In genomic region chr11:120573585-120574277, GRCm38 (mm10) we compare ENCODE assay signal across 8 mouse cellular contexts. TPM values are rescaled to one million over a fixed set of nuclear protein-coding genes. Genes with fewer than 3 reads are reported as not detected.
DNase-seq lines count a peak whose midpoint lies in the region; ATAC-seq and TF ChIP-seq lines count a peak whose summit lies in the region.

No protein-coding gene starts in this region.

- H3K4me1 ChIP-seq in cerebellum, adult 2 months (ENCODE audit: control insufficient read depth, insufficient read depth, low read length) = no peaks in the 10 kb centered on the region
- H3K4me1 ChIP-seq in CH12.LX (ENCODE audit: control insufficient read depth in 1 of 2, insufficient read depth in 2 of 2) = peaks cover 8 to 58% of the 10 kb centered on the region in 2 experiments
- H3K4me1 ChIP-seq in heart, embryonic 15.5 days (replicated peaks) = peaks cover 22% of the 10 kb centered on the region
- H3K4me1 ChIP-seq in liver, adult 2 months (ENCODE audit: control insufficient read depth, insufficient read depth, low read length) = peaks cover 27% of the 10 kb centered on the region

- dilution Hi-C loops in CH12.LX (cut with MboI; ENCODE audit: extremely low pct_ligation_motif_present, extremely low pct_unique_long_range_greater_than_20kb, low sequenced_read_pairs) = no loop called here

- H3K79me2 ChIP-seq in CH12.LX (replicated peaks; ENCODE audit: control insufficient read depth, extremely low read depth, insufficient read depth, poor library complexity, severe bottlenecking) = peaks cover 34% of the 10 kb centered on the region
- peaks cover 21% of the 10 kb centered on the region for H3K79me2 ChIP-seq in liver, adult 2 months (ENCODE audit: control insufficient read depth, insufficient read depth, low read length)

- no peak for TF ChIP-seq CTCF in cerebellum, adult 2 months (IDR thresholded peaks at IDR 0.05; ENCODE audit: borderline replicate concordance, insufficient read depth, low read depth, low read length)
- TF ChIP-seq CTCF in CH12.LX (conservative IDR thresholded peaks at IDR 0.05 in 1 of 2, IDR thresholded peaks at IDR 0.05 in 1 of 2; ENCODE audit: low read depth in 2 of 2, low read length in 2 of 2) = no peak
- no peak for TF ChIP-seq CTCF in liver, adult 2 months (IDR thresholded peaks at IDR 0.05; ENCODE audit: low read depth, low read length)

- 0% methylated on average over 23 of the region's 23 CpGs for WGBS in cerebellum, adult 2 months
- 0% methylated on average over 23 of the region's 23 CpGs for WGBS in heart, embryonic 15.5 days
- under 1% methylated on average over 23 of the region's 23 CpGs for WGBS in liver, adult 2 months

- H3K27ac ChIP-seq in cerebellum, adult 2 months (ENCODE audit: insufficient read depth, low read length) = peak overlapping the region; percentile 78
- H3K27ac ChIP-seq in CH12.LX (ENCODE audit: insufficient read depth, low read depth) = peak overlapping the region; percentile 92
- peak overlapping the region; percentile 96 for H3K27ac ChIP-seq in heart, embryonic 15.5 days
- H3K27ac ChIP-seq in liver, adult 2 months (replicated peaks; ENCODE audit: insufficient read depth, low read depth, low read length) = peak overlapping the region; percentile 92

- in situ Hi-C loops in CH12.LX (cut with MboI; ENCODE audit: low pct_ligation_motif_present, low pct_unique_long_range_greater_than_20kb, low sequenced_read_pairs) = no loop called here

- peak; percentile 51 for TF ChIP-seq EP300 in CH12.LX (IDR thresholded peaks at IDR 0.05; ENCODE audit: low read length)

- peaks cover 36 to 48% of the 10 kb centered on the region in 2 experiments for H3K36me3 ChIP-seq in CH12.LX (replicated peaks in 1 of 2; ENCODE audit: control insufficient read depth in 1 of 2, insufficient read depth in 1 of 2, low read length in 1 of 2)
- H3K36me3 ChIP-seq in heart, embryonic 15.5 days = peaks cover 39% of the 10 kb centered on the region
- peaks cover 19% of the 10 kb centered on the region for H3K36me3 ChIP-seq in liver, adult 2 months (ENCODE audit: control insufficient read depth, insufficient read depth, low read length)
- peaks cover 14% of the 10 kb centered on the region for H3K36me3 ChIP-seq in splenic B cell, adult 2 months (ENCODE audit: control insufficient read depth, insufficient read depth, low read length, poor library complexity, severe bottlenecking)

- no peak for TF ChIP-seq POLR2A in cerebellum, adult 2 months (IDR thresholded peaks at IDR 0.05; ENCODE audit: borderline replicate concordance, insufficient read depth, low read length)
- no peak; the same call in 1 of the 2 replicates for TF ChIP-seq POLR2A in CH12.LX (IDR thresholded peaks at IDR 0.05; ENCODE audit: low read depth, low read length)
- TF ChIP-seq POLR2A in liver, adult 2 months (IDR thresholded peaks at IDR 0.05; ENCODE audit: extremely low read depth, insufficient read depth, low read length) = no peak

- H3K4me3 ChIP-seq in cerebellum, adult 2 months (replicated peaks; ENCODE audit: insufficient read depth, low read depth, low read length) = peak overlapping the region; percentile 86
- peak overlapping the region; percentile 81 to 93 (median 93) for H3K4me3 ChIP-seq in CH12.LX (replicated peaks in 1 of 3; ENCODE audit: low read depth in 2 of 3, low read length in 2 of 3, poor library complexity in 1 of 3)
- H3K4me3 ChIP-seq in heart, embryonic 15.5 days = peak overlapping the region; percentile 93
- H3K4me3 ChIP-seq in liver, adult 2 months (ENCODE audit: insufficient read depth, low read depth, low read length) = peak overlapping the region; percentile 78

- DNase-seq in cerebellum, adult 2 months = no peak
- no peak for DNase-seq in cerebellum, postnatal 36 days
- DNase-seq in CH12.LX (ENCODE audit: extremely low read depth) = peak; percentile 74
- no peak for DNase-seq in liver, adult 2 months (ENCODE audit: extremely low read depth, low read depth, low spot score)
- peak; percentile 89 for DNase-seq in splenic B cell, adult 2 months (ENCODE audit: low read depth, low spot score)
- no peak for DNase-seq in left cerebral cortex, adult 8-10 months (ENCODE audit: low spot score in 2 of 2)
- no peak for DNase-seq in right cerebral cortex, postnatal 4 days

- ATAC-seq in heart, embryonic 15.5 days (replicated peaks; ENCODE audit: insufficient number of reproducible peaks, insufficient read depth, low FRiP score, low read depth) = no peak; the same call in 1 of the 2 replicates

- no peaks in the 10 kb centered on the region for H3K27me3 ChIP-seq in cerebellum, adult 2 months (ENCODE audit: control insufficient read depth, insufficient read depth, low read length)
- H3K27me3 ChIP-seq in CH12.LX (replicated peaks) = no peaks in the 10 kb centered on the region
- H3K27me3 ChIP-seq in heart, embryonic 15.5 days = no peaks in the 10 kb centered on the region
- no peaks in the 10 kb centered on the region for H3K27me3 ChIP-seq in liver, adult 2 months (ENCODE audit: control insufficient read depth, insufficient read depth, low read length)
- H3K27me3 ChIP-seq in splenic B cell, adult 2 months (ENCODE audit: control insufficient read depth, insufficient read depth, low read length, poor library complexity, severe bottlenecking) = no peaks in the 10 kb centered on the region

- no peaks in the 10 kb centered on the region for H3K9me3 ChIP-seq in CH12.LX (replicated peaks; ENCODE audit: low read length)
- no peaks in the 10 kb centered on the region for H3K9me3 ChIP-seq in heart, embryonic 15.5 days (replicated peaks)

- peak overlapping the region; percentile 98 for H3K9ac ChIP-seq in CH12.LX (ENCODE audit: insufficient read depth, low read depth)
- H3K9ac ChIP-seq in heart, embryonic 15.5 days = peak overlapping the region; percentile 79
- H3K9ac ChIP-seq in liver, adult 2 months (ENCODE audit: low read depth, low read length) = peak overlapping the region; percentile 92

- H3K4me2 ChIP-seq in CH12.LX (ENCODE audit: insufficient read depth, low read depth, poor library complexity, severe bottlenecking) = peak overlapping the region; percentile 75
- H3K4me2 ChIP-seq in heart, embryonic 15.5 days = peak overlapping the region; percentile 83

- no peak for TF ChIP-seq RAD21 in CH12.LX (IDR thresholded peaks at IDR 0.05; ENCODE audit: low read depth, low read length)

TF ChIP-seq in CH12.LX, 34 proteins besides CTCF, POLR2A, EP300 and RAD21 (continues in another document):
- TF ChIP-seq MXI1 (IDR thresholded peaks at IDR 0.05; ENCODE audit: low read depth, low read length) = peak; percentile 64
- 0 out of 2 replicates have a peak, but pooled peaks have one; percentile 25 for TF ChIP-seq E2F4 (IDR thresholded peaks at IDR 0.05; ENCODE audit: insufficient replicate concordance, low read depth, low read length)
- TF ChIP-seq TBP (conservative IDR thresholded peaks at IDR 0.05; ENCODE audit: low read depth, low read length) = peak; percentile 47; the same call in 1 of the 2 replicates
- peak; percentile 9; the same call in 1 of the 2 replicates for TF ChIP-seq CHD2 (IDR thresholded peaks at IDR 0.05; ENCODE audit: low read length)
- no peak for TF ChIP-seq NRF1 (IDR thresholded peaks at IDR 0.05; ENCODE audit: low read depth, low read length)
- peak; percentile 93 for TF ChIP-seq CHD1 (IDR thresholded peaks at IDR 0.05; ENCODE audit: low read depth, low read length)

RNA-seq across cellular contexts. Expression of gene P4hb, which starts 0.7 kb away (rescaled TPM):
- polyA plus RNA-seq in cerebellum, adult 2 months (2012; rRNA removed) = 98.4 and 105 TPM in 2 replicates
- total RNA-seq in CH12.LX (2012; rRNA removed) (531 and 594 TPM in 2 replicates), CH12.LX (2014; rRNA removed) (453 and 486 TPM in 2 replicates)
- polyA plus RNA-seq in CH12.LX (2012; ENCODE audit: insufficient read length, low read depth) = 644 and 662 TPM in 2 replicates
- polyA plus RNA-seq in heart, embryonic 15.5 days (2015; fragmentation: Nextera tagmentation; extraction: Ambion mirVana) = 357 and 484 TPM in 2 replicates
- total RNA-seq in liver, adult 2 months (2014; rRNA removed) = 933 and 951 TPM in 2 replicates
- polyA plus RNA-seq in liver, adult 2 months (2012; rRNA removed) = 683 and 737 TPM in 2 replicates
- 100 to 1,000 TPM; 110 to 142 (median 130) TPM for total RNA-seq in left cerebral cortex, adult 8-10 months (2022)

RNA-seq across cellular contexts. Expression of gene Arhgdia, which starts 7.7 kb away (rescaled TPM):
- polyA plus RNA-seq in cerebellum, adult 2 months (2012; rRNA removed) = 288 and 305 TPM in 2 replicates
- 417 and 467 TPM in 2 replicates for total RNA-seq in CH12.LX (2012; rRNA removed)
- 126 and 172 TPM in 2 replicates for total RNA-seq in CH12.LX (2014; rRNA removed)
- polyA plus RNA-seq in CH12.LX (2012; ENCODE audit: insufficient read length, low read depth) = 957 and 958 TPM in 2 replicates
- polyA plus RNA-seq in heart, embryonic 15.5 days (2015; fragmentation: Nextera tagmentation; extraction: Ambion mirVana) = 345 and 458 TPM in 2 replicates
- 14.9 and 22.3 TPM in 2 replicates for total RNA-seq in liver, adult 2 months (2014; rRNA removed)
- 142 and 188 TPM in 2 replicates for polyA plus RNA-seq in liver, adult 2 months (2012; rRNA removed)
- total RNA-seq in left cerebral cortex, adult 8-10 months (2022) = 100 to 1,000 TPM; 307 to 323 (median 320) TPM

RNA-seq across cellular contexts. Expression of gene Ppp1r27, which starts 22.8 kb away (rescaled TPM):
- polyA plus RNA-seq in cerebellum, adult 2 months (2012; rRNA removed) = not detected in 2 replicates
- not detected in 2 replicates for total RNA-seq in CH12.LX (2012; rRNA removed)
- total RNA-seq in CH12.LX (2014; rRNA removed) = not detected in 2 replicates
- polyA plus RNA-seq in CH12.LX (2012; ENCODE audit: insufficient read length, low read depth) = not detected in 2 replicates
- 0.50 and 7.6 TPM in 2 replicates for polyA plus RNA-seq in heart, embryonic 15.5 days (2015; fragmentation: Nextera tagmentation; extraction: Ambion mirVana)
- 0.28 TPM in 1 of 2 replicates, not detected in the other for total RNA-seq in liver, adult 2 months (2014; rRNA removed)
- not detected in 2 replicates for polyA plus RNA-seq in liver, adult 2 months (2012; rRNA removed)
- not detected for total RNA-seq in left cerebral cortex, adult 8-10 months (2022)

RNA-seq across cellular contexts. Expression of gene Mcrip1, which starts 24.2 kb away (rescaled TPM):
- polyA plus RNA-seq in cerebellum, adult 2 months (2012; rRNA removed) = 159 and 168 TPM in 2 replicates
- total RNA-seq in CH12.LX (2012; rRNA removed) (25.8 and 39.6 TPM in 2 replicates), CH12.LX (2014; rRNA removed) (37.6 and 46.2 TPM in 2 replicates)
- 60.2 and 66.5 TPM in 2 replicates for polyA plus RNA-seq in CH12.LX (2012; ENCODE audit: insufficient read length, low read depth)
- 119 and 143 TPM in 2 replicates for polyA plus RNA-seq in heart, embryonic 15.5 days (2015; fragmentation: Nextera tagmentation; extraction: Ambion mirVana)
- total RNA-seq in liver, adult 2 months (2014; rRNA removed) = 11.7 and 13.6 TPM in 2 replicates
- 36.8 and 44.4 TPM in 2 replicates for polyA plus RNA-seq in liver, adult 2 months (2012; rRNA removed)
- 10 to 100 TPM; 71.6 to 75.9 (median 74.1) TPM for total RNA-seq in left cerebral cortex, adult 8-10 months (2022)

RNA-seq across cellular contexts. Expression of gene Alyref, which starts 24.4 kb away (rescaled TPM):
- polyA plus RNA-seq in cerebellum, adult 2 months (2012; rRNA removed) = 42.6 and 51.8 TPM in 2 replicates
- total RNA-seq in CH12.LX (2012; rRNA removed) = 582 and 793 TPM in 2 replicates
- total RNA-seq in CH12.LX (2014; rRNA removed) = 358 and 361 TPM in 2 replicates
- polyA plus RNA-seq in CH12.LX (2012; ENCODE audit: insufficient read length, low read depth) = 444 and 451 TPM in 2 replicates
- polyA plus RNA-seq in heart, embryonic 15.5 days (2015; fragmentation: Nextera tagmentation; extraction: Ambion mirVana) = 238 and 262 TPM in 2 replicates
- total RNA-seq in liver, adult 2 months (2014; rRNA removed) = 33.8 and 34.5 TPM in 2 replicates
- polyA plus RNA-seq in liver, adult 2 months (2012; rRNA removed) = 12.6 and 12.9 TPM in 2 replicates
- total RNA-seq in left cerebral cortex, adult 8-10 months (2022) = 10 to 100 TPM; 47.7 to 64.6 (median 51.9) TPM

Comparison
In these comparisons a context has a peak if more than half of its experiments do, and no peak if none do; other contexts are left out.
1. DNase-seq: peak in CH12.LX (single experiment) and splenic B cell, adult 2 months (single experiment); none in cerebellum, adult 2 months (0 of 2), cerebellum, postnatal 36 days (0 of 2), liver, adult 2 months (single experiment), left cerebral cortex, adult 8-10 months (0 of 2) and right cerebral cortex, postnatal 4 days (single experiment).
2. Peak in every context shown above with its lines, with median percentiles within 50 percentile points of each other: H3K27ac ChIP-seq, H3K4me3 ChIP-seq and H3K9ac ChIP-seq.